Mouse (Mus musculus) naive thymus-derived CD4-positive, alpha-beta T cell, adult 5 months (primary cell): ENCODE measurements around the gene Irf2. TPM values are rescaled to one million over a fixed set of nuclear protein-coding genes. Genes with fewer than 3 reads are reported as not detected.

Experiments
- polyA plus RNA-seq: library from polyadenylated mRNA; unstranded; fragments of 100-300 nt; shearing (Covaris generic); gene quantifications from one replicate; pipeline ENCODE4 v1.2.1, GENCODE M21; 2017

Gene Irf2
- polyA plus RNA-seq, result 115 TPM

DNA sequence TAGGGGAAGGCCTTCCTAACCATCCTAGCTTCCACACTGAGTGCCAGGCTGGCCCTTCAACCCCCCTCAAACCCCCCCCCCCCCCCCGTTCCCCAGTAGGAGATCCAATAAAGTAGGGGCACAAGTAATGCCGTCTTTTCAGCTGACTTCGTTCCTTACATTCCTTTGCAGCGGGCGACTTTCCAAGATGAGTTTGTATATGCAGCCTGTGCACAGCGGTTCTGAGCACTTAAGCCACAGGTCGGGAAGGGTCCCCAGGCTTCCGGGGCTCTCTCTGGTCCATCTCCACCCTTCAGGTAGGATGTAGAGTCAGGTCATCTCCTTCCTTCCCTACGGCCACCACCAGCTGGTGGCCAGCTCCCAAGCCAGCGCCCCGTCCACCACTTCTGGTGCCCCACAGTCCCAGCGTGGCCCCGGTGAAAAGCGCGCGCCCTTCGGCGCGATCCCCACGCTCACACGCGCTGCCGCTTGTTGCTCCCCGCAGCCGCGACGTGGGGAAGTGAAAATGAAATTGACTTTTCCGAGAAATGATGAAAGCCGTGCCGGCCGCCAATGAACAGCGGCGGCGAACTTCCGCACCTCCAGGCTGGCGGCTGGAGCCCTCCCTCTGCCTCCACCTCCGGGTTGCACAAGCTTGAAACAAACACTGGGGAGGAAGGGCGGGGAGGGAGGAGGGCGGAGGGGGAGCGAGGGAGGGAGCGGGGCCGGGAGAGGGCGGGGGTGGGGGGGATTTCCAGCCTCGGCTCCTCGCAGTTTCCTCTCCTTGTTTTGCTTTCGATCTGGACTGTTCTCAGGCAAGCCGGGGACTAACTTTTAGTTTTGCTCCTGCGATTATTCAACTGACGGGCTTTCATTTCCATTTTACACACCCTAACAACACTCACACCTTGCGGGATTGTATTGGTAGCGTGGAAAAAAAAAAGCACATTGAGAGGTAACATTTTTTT is at the start of gene Irf2:
Gene Irf2 (plus strand): TSS at position 730 of the 947 bp plus-strand sequence.

Other genes with a start within 250 kb of the Irf2 start
- 2.4 TPM for gene Cenpu, start 187.7 kb upstream of the Irf2 start, polyA plus RNA-seq
- gene Primpol, start 122.5 kb upstream of the Irf2 start, polyA plus RNA-seq, result 22.9 TPM
- 15.4 TPM for gene Casp3, start 122.4 kb upstream of the Irf2 start, polyA plus RNA-seq
- 0.07 TPM for gene Enpp6, start 247.2 kb downstream of the Irf2 start, polyA plus RNA-seq